Mouse (Mus musculus) testis, postnatal 10 days (tissue): ENCODE results near the gene Fam114a2.
A peak's percentile ranks its signal among the peaks of the same experiment; 100 is the strongest.

Source experiments
- DNase-seq: peaks from one replicate; pipeline ENCODE4 v3.0.0; 2021; ENCODE audit warnings: low spot score

Gene Fam114a2

DNA sequence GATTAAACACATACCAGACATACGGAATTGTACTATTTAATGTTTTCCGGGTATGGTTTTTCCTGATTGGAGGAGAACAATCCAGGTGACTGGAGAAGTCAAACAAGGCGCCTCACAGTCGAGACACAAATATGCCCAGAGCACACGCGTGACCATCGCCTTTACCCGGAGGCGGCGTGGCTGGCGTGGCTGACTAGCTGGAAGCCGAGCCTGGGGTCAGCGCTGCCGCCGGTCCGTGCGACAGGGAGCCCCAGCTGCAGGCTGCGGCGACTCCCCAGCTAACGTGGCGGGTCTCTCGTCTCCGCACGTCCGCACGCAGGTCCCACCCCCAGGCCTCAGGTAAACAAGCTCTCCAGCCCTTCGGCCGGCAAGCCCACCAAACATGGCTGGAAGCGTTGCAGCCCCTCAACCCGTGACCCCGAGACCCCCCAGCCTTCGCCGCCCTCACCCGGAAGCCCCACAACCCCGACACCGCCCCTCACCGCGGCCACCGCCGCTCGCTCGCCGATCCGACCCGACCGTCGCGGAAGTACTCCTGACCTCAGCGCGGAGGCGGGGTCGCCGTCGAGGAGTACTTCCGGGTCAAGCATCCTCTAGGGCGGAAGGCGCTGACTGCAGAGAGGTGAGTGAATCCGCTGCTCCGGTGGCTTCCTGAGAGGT, at the start of gene Fam114a2, which contains the start of gene Mfap3:
Fam114a2 (minus strand) TSS at position 527 of the 660 bp plus-strand sequence.
Mfap3 (plus strand) TSS at position 574 of the 660 bp plus-strand sequence.
- DNase-seq, result peak; percentile 96

- no peak for DNase-seq
Observed at GRCm38 (mm10) chr11:57566091-57567035, 47.9 kb upstream of the Fam114a2 start.

- DNase-seq, result no peak
Observed at GRCm38 (mm10) chr11:57564564-57564963, 46.1 kb upstream of the Fam114a2 start.

DNA sequence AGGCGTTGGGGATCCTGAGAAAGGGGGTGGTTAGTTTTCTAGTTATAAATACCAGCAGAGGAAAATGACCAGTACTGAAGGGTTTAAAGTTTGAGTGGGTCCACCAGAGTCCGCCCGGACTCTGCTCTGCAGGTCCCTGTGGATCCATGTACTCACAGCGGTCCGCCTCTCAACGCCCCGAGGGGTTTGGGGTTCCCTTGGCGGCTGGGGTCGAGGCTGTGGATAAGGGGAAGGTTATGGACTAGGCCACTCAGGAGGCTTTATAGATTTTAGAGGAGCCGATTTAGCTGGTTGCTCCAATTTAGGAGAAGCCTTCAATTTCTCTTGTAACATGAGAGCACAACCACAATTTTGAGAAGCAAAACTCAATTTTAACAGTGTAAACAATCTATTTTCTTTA, 39.5 kb upstream of the Fam114a2 start:
- peak; percentile 56 for DNase-seq

DNA sequence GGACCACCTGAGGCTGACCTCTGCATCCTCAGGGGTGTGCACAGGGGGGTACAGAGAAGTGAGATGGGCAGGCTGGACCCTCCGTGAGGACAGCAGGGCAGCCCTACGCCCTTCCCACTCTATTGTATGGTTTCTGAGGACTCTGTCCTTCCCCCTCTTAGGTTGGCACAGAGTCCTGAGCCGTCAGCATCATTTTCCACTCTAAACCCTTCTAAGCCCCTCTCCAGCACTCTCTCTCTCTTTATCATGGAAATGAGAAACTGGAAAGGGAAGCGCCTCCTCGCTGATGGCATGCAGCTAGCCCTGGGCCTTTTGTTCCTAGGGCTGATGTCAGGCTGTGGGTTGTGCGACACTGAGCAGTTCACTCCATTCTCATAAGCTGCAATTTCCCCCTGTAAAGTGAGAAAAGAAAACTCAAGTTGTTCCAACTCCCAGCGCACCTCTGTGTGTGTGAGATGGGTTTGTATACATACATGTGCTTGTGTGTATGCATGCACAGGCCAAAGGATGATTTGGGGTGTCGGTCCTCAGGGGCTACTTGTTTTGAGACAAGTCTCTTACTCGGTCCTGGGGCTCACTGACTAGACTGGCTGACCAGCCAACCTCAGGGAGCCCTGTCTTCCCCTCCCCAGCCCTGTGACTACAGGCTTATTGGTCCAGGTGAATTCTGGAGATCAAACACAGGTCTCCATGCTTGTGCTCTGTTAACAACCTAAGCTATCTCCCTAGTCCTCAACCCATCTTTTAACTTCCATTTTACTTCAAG, 34.8 kb upstream of the Fam114a2 start:
- DNase-seq, result no peak

DNA sequence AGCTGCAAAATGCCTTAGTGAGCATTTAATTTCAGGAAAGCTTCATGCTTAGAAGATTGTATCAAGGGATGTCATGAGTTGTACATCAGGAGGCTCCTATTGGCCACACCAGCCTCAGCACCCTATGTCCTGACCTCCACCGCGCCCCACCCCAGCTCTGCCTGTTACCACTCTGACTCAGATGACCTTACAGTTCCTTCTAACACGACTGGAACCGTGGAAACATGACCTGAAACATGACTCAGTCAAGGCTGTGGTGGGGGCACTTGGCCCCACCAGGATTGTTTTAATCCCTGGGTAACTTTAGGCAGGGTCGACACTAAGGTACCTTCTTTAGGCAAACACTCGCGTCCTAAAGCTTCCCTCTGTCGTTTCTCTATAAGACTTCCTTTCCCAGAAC, 32.6 kb upstream of the Fam114a2 start:
- DNase-seq, result no peak

DNA sequence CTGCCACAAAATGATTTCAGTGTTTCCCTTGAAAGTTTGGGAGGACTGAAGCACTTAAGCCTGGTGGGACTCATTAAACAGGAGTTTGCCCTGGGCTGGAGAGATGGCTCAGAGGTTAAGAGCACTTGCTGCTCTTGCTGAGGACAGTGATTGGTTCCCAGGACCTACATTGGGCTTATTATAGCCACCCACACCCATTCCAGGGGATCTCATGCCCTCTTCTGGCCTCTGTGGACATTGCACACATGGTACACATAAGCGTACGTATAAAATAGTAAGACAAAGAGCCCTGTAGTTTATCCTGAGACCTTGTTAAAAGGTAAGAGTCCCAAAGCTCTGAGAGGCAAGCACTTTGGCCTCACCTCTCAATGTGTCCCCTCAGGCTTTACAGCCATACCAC, 31.8 kb upstream of the Fam114a2 start:
- DNase-seq, result no peak

- peak; percentile 94 for DNase-seq
Observed at GRCm38 (mm10) chr11:57548618-57549550, 30.5 kb upstream of the Fam114a2 start.

GRCm38 (mm10) chr11:57540681-57541080, 22.3 kb upstream of the Fam114a2 start:
- DNase-seq, result no peak

DNA sequence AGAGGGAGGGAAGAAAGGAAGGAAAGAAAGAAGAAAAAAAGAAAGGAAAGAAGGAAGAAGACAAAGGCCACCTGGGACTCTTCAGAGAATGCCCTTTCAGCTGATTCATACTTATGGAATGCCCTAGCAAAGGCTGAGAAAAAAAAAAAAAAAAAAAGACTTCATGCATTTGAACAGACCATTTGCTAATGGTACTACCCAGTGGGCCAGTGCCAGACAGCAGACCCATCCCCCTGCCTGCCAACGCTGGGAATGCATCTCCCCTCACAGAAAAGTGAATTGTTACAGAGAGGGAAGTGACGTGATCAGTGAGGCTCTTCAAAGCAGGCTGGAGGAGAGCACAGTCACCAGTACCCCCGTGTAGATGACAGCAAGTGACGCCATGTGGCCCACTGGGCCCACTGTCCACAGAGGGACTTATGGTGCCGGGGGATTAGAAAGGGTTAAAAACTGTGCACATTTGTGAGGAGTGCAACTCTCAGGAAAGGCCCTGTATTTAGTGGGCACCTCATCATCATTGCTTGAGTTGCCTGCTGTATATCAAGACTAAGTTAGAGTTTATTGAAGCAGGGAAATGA, 21.5 kb upstream of the Fam114a2 start:
- no peak for DNase-seq

- no peak for DNase-seq
Observed at GRCm38 (mm10) chr11:57535912-57536311, 17.5 kb upstream of the Fam114a2 start.

DNA sequence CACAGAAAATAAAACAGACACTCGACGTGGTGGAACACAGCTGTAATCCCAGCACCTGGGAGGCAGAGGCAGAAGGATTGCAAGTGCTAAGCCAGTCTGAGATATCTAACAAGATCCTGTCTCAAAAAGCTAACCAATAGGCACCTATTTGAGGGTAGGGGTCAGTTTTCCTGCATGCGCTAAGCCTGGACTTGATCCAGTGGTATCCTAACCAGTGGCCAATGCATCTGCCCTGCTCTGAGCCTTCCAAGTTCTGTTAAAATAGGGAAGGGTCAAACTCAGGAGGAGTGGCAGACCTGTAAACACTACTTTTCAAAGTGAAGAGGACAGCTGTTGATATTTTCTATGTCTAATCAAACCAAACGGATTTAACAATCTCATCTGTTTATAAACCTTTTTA, 13.9 kb upstream of the Fam114a2 start:
- no peak for DNase-seq

- DNase-seq, result no peak
Observed at GRCm38 (mm10) chr11:57531300-57531950, 13.0 kb upstream of the Fam114a2 start.

GRCm38 (mm10) chr11:57529111-57529510, 10.7 kb upstream of the Fam114a2 start:
- DNase-seq, result no peak

DNA sequence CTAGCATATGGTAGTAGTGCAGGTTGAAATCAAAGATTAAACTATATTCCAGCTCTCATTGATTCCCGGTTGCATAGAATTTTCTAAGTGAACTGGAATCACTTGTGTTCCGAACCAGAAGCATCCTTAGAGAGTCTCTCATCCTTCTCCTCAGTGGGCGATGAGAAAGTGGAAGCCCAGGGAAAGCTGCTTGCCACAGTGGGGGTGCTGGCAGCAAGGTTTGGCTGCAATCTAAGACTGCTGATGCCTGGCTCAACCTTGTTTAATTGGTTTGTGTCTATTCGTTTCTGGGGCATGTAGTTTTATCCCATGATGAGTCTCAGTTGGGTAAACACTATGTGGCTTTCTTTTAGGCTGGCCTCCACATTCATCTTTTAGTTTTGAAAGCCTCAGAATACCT, 9.1 kb upstream of the Fam114a2 start:
- no peak for DNase-seq

GRCm38 (mm10) chr11:57525900-57526299, 7.5 kb upstream of the Fam114a2 start:
- DNase-seq, result no peak

DNA sequence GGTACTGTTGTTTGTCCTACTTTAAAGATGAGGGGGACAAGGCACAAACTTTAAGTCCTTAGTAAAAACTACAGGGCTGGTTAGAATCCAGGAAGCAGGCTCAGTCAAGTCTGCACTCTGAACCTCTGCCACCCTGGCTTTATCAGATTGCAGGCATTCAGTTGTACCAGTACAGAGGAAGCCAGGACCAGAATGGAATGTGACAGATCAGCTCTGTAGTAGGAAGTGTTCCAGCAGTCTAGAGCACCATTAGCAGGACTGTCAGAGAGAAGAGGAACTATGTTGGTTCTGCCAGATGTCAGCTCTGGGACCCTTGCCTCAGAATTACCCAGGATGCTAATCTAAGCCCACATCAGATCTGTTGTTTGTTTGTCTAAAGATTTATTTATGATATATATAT, 6.2 kb upstream of the Fam114a2 start:
- DNase-seq, result no peak

GRCm38 (mm10) chr11:57523418-57523817, 5.0 kb upstream of the Fam114a2 start:
- no peak for DNase-seq

DNA sequence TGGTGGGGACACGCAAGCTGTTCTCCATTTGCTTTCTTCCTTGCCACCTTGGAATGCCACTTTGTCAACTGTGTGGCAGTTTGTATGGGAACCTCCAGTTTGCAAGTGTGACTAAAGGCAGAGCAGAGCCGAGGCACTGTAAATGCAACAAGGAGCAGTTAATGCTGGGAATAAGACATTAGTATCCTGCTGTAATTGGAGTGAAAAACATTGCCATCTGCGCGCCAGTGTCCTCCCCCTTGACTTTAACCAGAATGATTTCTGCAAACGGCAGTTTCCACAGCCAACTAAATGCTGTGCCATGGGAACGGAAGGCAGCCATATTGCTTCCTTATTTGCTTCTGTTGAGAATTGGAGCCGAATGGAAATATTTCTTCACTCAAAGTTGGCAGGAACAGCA, 3.6 kb upstream of the Fam114a2 start:
- no peak for DNase-seq

DNA sequence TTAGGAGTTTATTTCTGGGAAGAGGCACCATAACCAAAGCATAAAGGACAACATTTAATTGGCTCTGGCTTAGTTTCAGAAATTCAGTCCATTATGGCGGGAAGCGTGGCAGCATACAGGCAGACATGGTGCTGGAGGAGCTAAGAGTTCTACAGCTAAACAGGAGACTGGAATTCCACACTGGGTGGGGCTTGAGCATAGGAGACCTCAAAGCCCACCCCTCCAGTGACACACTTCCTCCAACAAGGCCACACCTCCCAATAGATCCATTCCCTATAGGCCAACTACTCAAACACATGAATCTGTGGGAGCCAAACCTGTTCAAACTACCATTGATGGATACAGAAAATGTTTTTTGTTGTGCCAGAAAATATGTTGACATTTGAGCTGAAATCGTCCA, 2.8 kb upstream of the Fam114a2 start:
- no peak for DNase-seq
